Mouse (Mus musculus) spleen, adult 2 months (tissue): ENCODE results near the gene Prmt1. TPM values are rescaled to one million over a fixed set of nuclear protein-coding genes. Genes with fewer than 3 reads are reported as not detected.
"Not testable (repeated sequence)": the region's sequence is repeated elsewhere in the genome, so short reads cannot be mapped to it uniquely, and the experiment has no call there.

Experiments used
- DNase-seq, 2 experiments: peaks; one replicate each; pipeline versions ENCODE4 v3.0.0 to v3.0.0-alpha.2; 2012 to 2021; ENCODE audit warnings: low spot score in 2 of 2, low read depth in 1 of 2
- H3K27ac ChIP-seq: fragments of 200-500 bp; 2 replicates; pipeline ENCODE4 v1.5.1; 2012; ENCODE audit warnings: low read length, inconsistent platforms; ENCODE audit not compliant: insufficient read depth
- H3K27me3 ChIP-seq: fragments of 200-500 bp; 2 replicates; pipeline ENCODE4 v1.6.1; 2012; ENCODE audit warnings: mild to moderate bottlenecking, moderate library complexity, low read length, inconsistent platforms; ENCODE audit not compliant: control insufficient read depth, insufficient read depth
- H3K36me3 ChIP-seq: fragments of 200-500 bp; 2 replicates; pipeline ENCODE4 v1.6.1; 2012; ENCODE audit warnings: mild to moderate bottlenecking, low read length, inconsistent platforms; ENCODE audit not compliant: control insufficient read depth, insufficient read depth
- H3K4me1 ChIP-seq: fragments of 200-500 bp; 2 replicates; pipeline ENCODE4 v1.6.1; 2011; ENCODE audit warnings: inconsistent platforms; ENCODE audit not compliant: control insufficient read depth, insufficient read depth, insufficient read length
- H3K4me3 ChIP-seq: fragments of 200-500 bp; 2 replicates; pipeline ENCODE4 v1.5.1; 2011; ENCODE audit warnings: mild to moderate bottlenecking, inconsistent platforms; ENCODE audit not compliant: insufficient read depth, insufficient read length; ENCODE audit errors: extremely low read depth
- CTCF ChIP-seq: fragments of 200-500 bp; IDR thresholded peaks from 2 replicates; pipeline ENCODE4 v1.5.1; 2011; ENCODE audit warnings: mild to moderate bottlenecking, inconsistent platforms; ENCODE audit not compliant: insufficient read depth, insufficient read length, insufficient replicate concordance; ENCODE audit errors: extremely low read depth
- POLR2A ChIP-seq: fragments of 200-500 bp; IDR thresholded peaks from 2 replicates; pipeline ENCODE4 v1.6.1; 2011; ENCODE audit warnings: low read depth, low read length, inconsistent platforms
- WGBS: fragments of 180-500 bp; shearing (Covaris S2); methylation state at CpG from one replicate; pipeline ENCODE4 v1.1.7; 2018; 5-methylcytosine and 5-hydroxymethylcytosine counted together
- polyA plus RNA-seq: library from polyadenylated mRNA; depleted of rRNA; stranded (reverse); fragments of >200 nt; gene quantifications from 2 replicates; pipeline ENCODE4 v1.2.3, GENCODE M21; 2012

Prmt1 gene
- polyA plus RNA-seq, 1 experiment = 109 TPM

DNA sequence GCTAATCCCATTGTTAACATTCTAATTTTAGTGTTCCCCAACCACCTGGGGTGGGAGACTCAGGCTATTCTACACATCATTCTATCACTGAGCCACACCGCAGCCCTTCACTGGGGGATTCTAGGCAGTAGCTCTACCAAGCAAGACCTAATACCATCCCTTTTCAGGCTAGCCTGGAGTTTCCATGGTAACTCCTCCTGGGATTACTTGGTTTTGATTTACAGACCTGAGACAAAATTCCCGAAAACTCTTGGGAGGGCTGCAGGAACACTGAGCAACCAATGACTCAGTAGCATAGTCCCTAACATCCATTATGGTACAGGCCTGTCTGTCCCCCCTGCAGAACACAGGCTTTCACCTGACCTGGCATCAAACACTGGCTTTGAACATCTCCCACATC, 39.9 kb upstream of the Prmt1 start:
- peaks cover 27% of the 10 kb centered on the region for H3K36me3 ChIP-seq

DNA sequence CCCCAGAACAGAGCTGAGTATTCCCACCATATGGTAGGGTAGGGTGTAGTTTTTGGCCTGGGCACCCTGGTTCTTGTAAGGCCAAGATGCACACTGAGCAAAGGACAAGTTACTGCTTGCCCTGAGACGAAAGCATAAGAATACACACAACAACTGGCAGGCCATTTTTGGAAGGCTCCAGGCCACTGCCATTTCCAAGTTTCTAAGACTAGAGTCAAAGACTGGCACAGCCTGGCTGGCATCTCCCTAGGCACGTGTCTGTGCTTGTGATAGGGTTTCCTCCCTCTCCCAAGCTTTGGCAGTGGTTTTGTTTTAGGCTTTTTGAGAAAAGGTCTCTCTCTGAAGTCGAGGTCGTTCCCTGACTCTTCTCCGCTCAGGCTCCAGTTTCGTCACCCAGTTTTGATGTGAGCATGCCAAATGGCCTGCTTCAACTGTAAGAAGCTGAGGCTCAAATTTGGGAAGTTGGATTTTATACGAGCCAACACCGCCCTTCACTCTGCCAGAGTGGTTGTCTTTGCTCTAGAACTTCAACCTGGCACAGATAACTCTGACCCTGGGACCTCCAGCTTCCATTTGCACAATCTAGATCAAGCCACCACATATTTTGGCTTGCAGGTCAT, 39.3 kb upstream of the Prmt1 start:
- WGBS = 70% methylated on average over 8 of the region's 8 CpGs
- H3K27ac ChIP-seq = no peak overlapping the region
- H3K27me3 ChIP-seq = no peaks in the 10 kb centered on the region
- no peak for DNase-seq
- no peak overlapping the region for H3K4me3 ChIP-seq
- no peak for TF ChIP-seq CTCF
- no peaks in the 10 kb centered on the region for H3K4me1 ChIP-seq
- H3K36me3 ChIP-seq = peaks cover 22% of the 10 kb centered on the region

More for the DNA sequence above, 39.9 kb upstream of the Prmt1 start:
- 88% methylated on average over 2 of the region's 2 CpGs for WGBS
- TF ChIP-seq POLR2A (no peak), CTCF (no peak)
- no peak for DNase-seq
- Histone ChIP-seq H3K4me1 (no peaks in the 10 kb centered on the region), H3K4me3 (no peak overlapping the region), H3K27me3 (no peaks in the 10 kb centered on the region), H3K27ac (no peak overlapping the region)

DNA sequence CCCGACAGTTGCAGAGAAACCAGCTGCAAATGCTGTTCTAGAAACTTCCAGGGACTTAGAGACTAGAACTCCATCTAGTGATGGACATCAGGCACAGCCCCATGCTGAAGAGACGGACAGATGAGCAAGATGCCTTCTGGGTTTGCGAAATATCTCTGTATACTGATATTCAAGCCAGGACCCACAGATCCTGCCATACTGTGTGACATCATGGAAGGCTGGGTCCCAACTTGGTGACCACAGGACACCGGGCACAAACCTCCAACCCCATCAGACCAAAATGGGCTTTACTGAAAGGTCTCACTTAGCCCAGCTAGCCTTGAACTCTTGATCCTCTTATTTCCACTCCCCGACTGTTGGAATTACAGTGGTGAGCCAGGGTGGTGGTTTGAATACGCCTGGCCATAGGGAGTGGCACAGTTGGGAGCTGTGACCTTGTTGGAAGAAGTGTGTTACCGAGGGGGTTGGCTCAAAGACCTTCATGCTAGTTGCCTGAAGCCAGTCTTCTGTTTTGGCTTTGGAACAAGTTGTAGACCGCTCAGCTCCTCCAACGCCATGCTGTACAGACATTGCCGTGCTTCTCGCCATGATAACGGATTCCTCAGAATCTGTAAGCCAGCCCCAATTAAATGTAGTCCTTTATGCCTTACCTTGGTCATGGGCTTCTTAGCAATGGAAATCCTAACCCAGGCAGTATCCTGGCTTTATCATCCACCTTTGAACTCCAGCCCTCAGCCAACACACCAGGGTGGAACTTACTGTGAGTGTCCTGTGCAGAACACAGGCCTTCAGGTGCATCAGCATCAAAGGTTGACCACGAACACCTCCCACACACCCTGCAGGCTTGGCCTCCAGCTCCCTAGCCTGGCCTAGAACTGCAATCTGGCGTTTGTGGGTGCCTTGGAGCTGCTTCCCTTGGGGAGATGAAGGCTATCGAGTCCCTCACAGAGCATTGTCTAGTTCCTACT, 38.2 kb upstream of the Prmt1 start:
- H3K4me3 ChIP-seq = no peak overlapping the region
- TF ChIP-seq POLR2A = no peak
- no peak for TF ChIP-seq CTCF
- H3K4me1 ChIP-seq = no peaks in the 10 kb centered on the region
- 77% methylated on average over 15 of the region's 15 CpGs for WGBS
- H3K27me3 ChIP-seq = no peaks in the 10 kb centered on the region
- DNase-seq = no peak
- H3K27ac ChIP-seq = no peak overlapping the region
- peaks cover 14% of the 10 kb centered on the region for H3K36me3 ChIP-seq

DNA sequence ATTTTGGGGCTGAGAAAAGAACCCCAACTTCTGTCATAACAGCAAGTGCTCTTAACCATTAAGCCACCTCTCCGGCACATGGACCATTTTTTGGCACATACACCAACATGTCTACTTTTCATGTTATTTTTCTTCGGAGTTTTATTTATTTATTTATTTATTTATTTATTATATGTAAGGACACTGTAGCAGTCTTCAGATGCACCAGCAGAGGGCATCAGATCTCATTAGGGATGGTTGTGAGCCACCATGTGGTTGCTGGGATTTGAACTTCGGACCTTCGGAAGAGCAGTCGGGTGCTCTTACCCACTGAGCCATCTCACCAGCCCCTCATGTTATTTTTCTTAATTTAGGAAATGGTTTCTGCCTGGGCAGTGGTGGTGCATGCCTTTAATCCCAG, 37.3 kb upstream of the Prmt1 start:
- H3K36me3 ChIP-seq = peaks cover 11% of the 10 kb centered on the region
- H3K4me1 ChIP-seq, H3K27ac ChIP-seq, DNase-seq, H3K27me3 ChIP-seq, H3K4me3 ChIP-seq: not testable (repeated sequence)
- WGBS = 64% methylated on average over 5 of the region's 5 CpGs

DNA sequence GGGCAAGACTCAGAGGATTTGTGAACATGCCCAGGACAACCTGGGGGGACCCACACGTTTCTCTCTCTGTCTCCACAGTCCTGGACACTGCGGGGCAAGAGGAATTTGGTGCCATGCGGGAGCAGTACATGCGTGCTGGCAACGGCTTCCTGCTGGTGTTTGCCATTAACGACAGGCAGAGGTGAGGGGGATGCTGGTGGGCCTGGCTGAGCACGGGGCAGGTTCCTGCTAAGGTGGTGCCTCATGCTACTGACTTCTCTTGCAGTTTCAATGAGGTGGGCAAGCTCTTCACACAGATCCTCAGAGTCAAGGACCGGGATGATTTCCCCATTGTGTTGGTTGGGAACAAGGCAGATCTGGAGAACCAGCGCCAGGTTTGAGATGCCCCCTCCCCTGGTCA, 33.9 kb upstream of the Prmt1 start:
- no peak overlapping the region for H3K4me3 ChIP-seq

DNA sequence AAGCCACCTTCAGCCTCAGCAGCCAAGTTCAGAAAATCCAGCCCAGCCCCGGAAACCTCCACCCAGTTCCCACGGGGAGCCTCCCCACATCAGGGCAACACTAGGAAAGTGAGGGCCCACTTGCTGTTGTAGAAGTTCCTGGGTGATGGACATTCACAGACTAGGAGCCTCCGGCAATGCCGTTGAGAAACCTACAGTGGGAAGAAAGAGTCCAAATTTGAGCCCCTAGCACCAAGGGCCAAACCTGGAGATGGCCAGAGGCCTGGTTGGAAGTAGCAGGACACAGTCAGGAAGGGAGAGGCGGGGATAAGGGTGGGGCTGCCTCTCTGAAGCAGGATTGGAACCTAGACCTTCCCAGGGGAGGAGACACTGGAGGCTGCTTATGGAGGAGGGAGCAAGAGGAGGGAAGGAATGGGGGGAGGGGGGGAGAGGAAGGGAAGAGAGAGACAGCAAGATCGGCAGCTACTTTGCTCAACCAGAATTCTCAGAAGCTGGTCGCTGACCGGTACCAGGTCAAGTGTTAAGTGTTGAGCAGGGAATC, 32.7 kb upstream of the Prmt1 start:
- 39% methylated on average over 8 of the region's 8 CpGs for WGBS
- no peak for TF ChIP-seq POLR2A
- TF ChIP-seq CTCF = no peak
- Histone ChIP-seq H3K4me3 (peak overlapping the region; percentile 19; the same call in 1 of the 2 replicates), H3K4me1 (peaks cover 13% of the 10 kb centered on the region; the same call in 1 of the 2 replicates), H3K27me3 (no peaks in the 10 kb centered on the region), H3K27ac (peak overlapping the region; percentile 43; the same call in 1 of the 2 replicates), H3K36me3 (no peaks in the 10 kb centered on the region; the same call in 1 of the 2 replicates)
- DNase-seq = no peak

More for the DNA sequence above, 33.9 kb upstream of the Prmt1 start:
- Histone ChIP-seq H3K4me1 (peaks cover 13% of the 10 kb centered on the region; the same call in 1 of the 2 replicates), H3K27me3 (no peaks in the 10 kb centered on the region), H3K36me3 (no peaks in the 10 kb centered on the region; the same call in 1 of the 2 replicates), H3K27ac (no peak overlapping the region)
- TF ChIP-seq POLR2A = no peak
- TF ChIP-seq CTCF = no peak
- 92% methylated on average over 9 of the region's 9 CpGs for WGBS
- DNase-seq = no peak
